In the genomic region with DNA sequence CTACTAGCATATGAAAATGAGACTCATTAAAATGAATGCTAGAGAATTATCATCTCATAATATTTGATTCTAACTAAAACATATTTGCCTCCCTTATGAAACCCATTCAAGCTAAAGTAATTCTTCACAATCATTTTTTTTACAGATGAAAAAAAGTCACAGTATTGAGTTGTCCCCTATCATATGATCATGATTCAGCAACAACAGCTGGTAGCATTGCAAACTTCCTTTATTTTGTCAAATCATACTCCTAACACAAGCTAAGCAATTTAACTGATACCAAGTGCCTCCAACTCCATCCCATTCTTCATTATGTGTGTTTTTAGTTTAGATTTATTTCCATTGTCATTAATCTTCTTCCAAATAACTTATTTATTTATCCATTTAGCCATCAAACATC, we compare ENCODE assay signal across 20 mouse cellular contexts.
DNase-seq lines count a peak whose midpoint lies in the region; ATAC-seq and TF ChIP-seq lines count a peak whose summit lies in the region.
"Had no signal": no experiment of that assay in that cellular context is flagged by ENCODE, and none has a peak within 500 bp of the region (broad histone marks: within the 10 kb centered on the region; RNA-seq: fewer than 3 reads in every experiment).

No protein-coding gene starts in this region.

- TF ChIP-seq CTCF in G1E (IDR thresholded peaks at IDR 0.05; ENCODE audit: low read depth, low read length) (no peak), MEL (IDR thresholded peaks at IDR 0.05 in 2 of 3, conservative IDR thresholded peaks at IDR 0.05 in 1 of 3; ENCODE audit: control insufficient read depth in 1 of 3, insufficient read depth in 1 of 3, low read depth in 2 of 3, low read length in 3 of 3, poor library complexity in 1 of 3, severe bottlenecking in 1 of 3) (no peak)

- no peak for TF ChIP-seq RAD21 in MEL (IDR thresholded peaks at IDR 0.05; ENCODE audit: low read depth, low read length)

- no peak for TF ChIP-seq POLR2A in MEL (IDR thresholded peaks at IDR 0.05; ENCODE audit: control insufficient read depth in 1 of 2, insufficient read depth in 1 of 2, low read depth in 1 of 2, low read length in 2 of 2, poor library complexity in 1 of 2)

- DNase-seq in G1E (ENCODE audit: low spot score), result no peak
- peak; percentile 31 for DNase-seq in MEL (ENCODE audit: low read depth, low spot score)
- no peak for DNase-seq in cerebellum, postnatal 14 days
- DNase-seq in spleen, adult 18-20 months, result no peak
- DNase-seq: adrenal gland, adult 2 months; adrenal gland, adult 8-10 months; adrenal gland, postnatal 10 days; adrenal gland, postnatal 14 days; adrenal gland, postnatal 25 days; adrenal gland, postnatal 36 days; B cell, adult 2 months; cerebellum, adult 11 months; cerebellum, adult 11-12 months; cerebellum, adult 18-20 months; cerebellum, adult 2 months; cerebellum, adult 8-10 months had no signal

- H3K27me3 ChIP-seq in G1E (ENCODE audit: insufficient read depth, low read length), result no peaks in the 10 kb centered on the region
- no peaks in the 10 kb centered on the region for H3K27me3 ChIP-seq in MEL (ENCODE audit: control insufficient read depth in 1 of 2, insufficient read depth in 2 of 2, low read length in 2 of 2)
- H3K27me3 ChIP-seq: CH12.LX, Patski had no signal

- no peak overlapping the region for H3K27ac ChIP-seq in MEL (ENCODE audit: control insufficient read depth, low read depth, low read length)

- peak; percentile 67 for ATAC-seq in G1E (ENCODE audit: extremely low read depth, insufficient number of reproducible peaks, low FRiP score, poor library complexity, severe bottlenecking)
- ATAC-seq: activated CD4-positive, CD25-positive, alpha-beta regulatory T cell, adult 4 months; CD4-positive, CD25-positive, alpha-beta regulatory T cell, adult 4 months; Patski had no signal

- H3K36me3 ChIP-seq in G1E (replicated peaks) (no peaks in the 10 kb centered on the region), MEL (ENCODE audit: control insufficient read depth in 1 of 2, insufficient read depth in 2 of 2, low read length in 2 of 2) (no peaks in the 10 kb centered on the region)

- TF ChIP-seq EP300 in MEL (IDR thresholded peaks at IDR 0.05; ENCODE audit: low read depth in 1 of 2, low read length in 2 of 2), result peak; percentile 40 to 61; a peak in 2 of 4 replicates

- no peaks in the 10 kb centered on the region for H3K79me2 ChIP-seq in MEL (ENCODE audit: control insufficient read depth, insufficient read depth, low read length, poor library complexity)

- H3K4me1 ChIP-seq in G1E (ENCODE audit: insufficient read depth, low read depth, low read length), result no peaks in the 10 kb centered on the region
- no peaks in the 10 kb centered on the region; a peak in 1 of 4 replicates for H3K4me1 ChIP-seq in MEL (ENCODE audit: control insufficient read depth in 1 of 2, insufficient read depth in 2 of 2, low read length in 2 of 2)

- no peak overlapping the region for H3K9ac ChIP-seq in MEL (ENCODE audit: control insufficient read depth, low read depth, low read length, poor library complexity, severe bottlenecking)

- no peak overlapping the region for H3K4me3 ChIP-seq in G1E (ENCODE audit: low read depth, low read length)
- no peak overlapping the region for H3K4me3 ChIP-seq in MEL (ENCODE audit: control insufficient read depth in 1 of 2, insufficient read depth in 1 of 2, low read depth in 2 of 2, low read length in 2 of 2)

- no peaks in the 10 kb centered on the region for H3K9me3 ChIP-seq in G1E (replicated peaks)
- H3K9me3 ChIP-seq in MEL (replicated peaks; ENCODE audit: insufficient read depth, low read length), result no peaks in the 10 kb centered on the region

TF ChIP-seq in MEL, 35 proteins besides CTCF, POLR2A, EP300 and RAD21:
- peak; percentile 89 for TF ChIP-seq ZNF384 (IDR thresholded peaks at IDR 0.05; ENCODE audit: low read depth, low read length)
- no peak for TF ChIP-seq NRF1 (IDR thresholded peaks at IDR 0.05; ENCODE audit: insufficient read depth, low read depth, low read length, poor library complexity, severe bottlenecking)
- TF ChIP-seq USF1 (IDR thresholded peaks at IDR 0.05; ENCODE audit: low read depth, low read length), result peak; percentile 42; the same call in 1 of the 2 replicates
- TF ChIP-seq ETS1 (IDR thresholded peaks at IDR 0.05; ENCODE audit: low read depth, low read length), result peak; percentile 90
- TF ChIP-seq CHD2 (IDR thresholded peaks at IDR 0.05; ENCODE audit: low read length), result no peak
